Mouse (Mus musculus): Measurements from ENCODE around the gene Pla2g12b. TPM values are rescaled to one million over a fixed set of nuclear protein-coding genes. Genes with fewer than 3 reads are reported as not detected.

Gene Pla2g12b
- polyA plus RNA-seq, 1 experiment: not detected

DNA sequence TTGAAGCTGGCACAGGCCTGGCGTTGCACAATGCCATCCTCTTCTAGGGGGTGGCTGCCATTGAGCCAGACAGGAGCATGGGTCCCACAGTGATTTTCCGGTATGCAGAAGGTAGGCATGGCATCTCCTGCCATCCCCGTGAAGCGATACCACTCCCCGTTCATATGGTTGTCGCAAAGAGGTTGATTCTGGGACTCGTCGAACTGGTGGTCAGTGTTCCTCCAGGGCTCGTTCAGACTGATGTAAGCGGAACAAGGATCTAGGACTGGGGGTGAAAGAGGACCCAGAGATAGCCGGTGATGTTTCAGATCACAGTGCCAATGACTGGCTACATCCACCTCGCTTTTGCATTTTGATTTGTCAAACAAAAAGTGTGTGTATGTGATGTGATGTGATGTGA is 35.2 kb downstream of the Pla2g12b start:
- no peak for DNase-seq
- no peaks in the 10 kb centered on the region for H3K4me1 ChIP-seq (ENCODE audit: control insufficient read depth, insufficient read depth, low read length)
- no peak for TF ChIP-seq POLR2A (IDR thresholded peaks at IDR 0.05; ENCODE audit: borderline replicate concordance, insufficient read depth, low read length)
- TF ChIP-seq CTCF (IDR thresholded peaks at IDR 0.05; ENCODE audit: borderline replicate concordance, insufficient read depth, low read depth, low read length): no peak
- H3K27me3 ChIP-seq (ENCODE audit: control insufficient read depth, insufficient read depth, low read length): no peaks in the 10 kb centered on the region
- no peak overlapping the region for H3K4me3 ChIP-seq (replicated peaks; ENCODE audit: insufficient read depth, low read depth, low read length)
- WGBS: 94% methylated on average over 12 of the region's 12 CpGs
- no peak overlapping the region for H3K27ac ChIP-seq (ENCODE audit: insufficient read depth, low read length)

DNA sequence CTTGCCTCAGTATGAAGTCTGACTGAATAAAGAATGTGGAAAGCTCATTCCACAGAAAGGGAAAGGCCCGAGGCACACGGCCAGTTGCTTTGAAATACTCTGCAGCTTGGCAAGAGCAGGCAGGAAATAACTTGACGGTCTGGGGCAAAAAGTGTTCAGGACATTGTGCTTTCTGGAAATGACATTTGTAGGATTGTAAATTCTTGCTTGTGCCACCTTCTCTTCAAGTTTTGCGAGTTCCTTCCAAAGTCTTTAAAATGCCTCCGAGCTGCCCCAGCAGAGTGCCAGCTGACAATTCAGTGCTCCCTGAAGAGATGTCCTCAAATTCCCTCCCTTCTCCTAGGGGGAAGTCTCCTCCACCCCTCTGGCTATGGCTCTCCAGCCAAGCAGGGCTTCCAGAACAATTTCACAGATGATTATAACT is 36.1 kb downstream of the Pla2g12b start:
- TF ChIP-seq CTCF (IDR thresholded peaks at IDR 0.05; ENCODE audit: borderline replicate concordance, insufficient read depth, low read depth, low read length) (no peak), POLR2A (IDR thresholded peaks at IDR 0.05; ENCODE audit: borderline replicate concordance, insufficient read depth, low read length) (no peak)
- WGBS: 25% methylated on average over 5 of the region's 5 CpGs
- H3K27ac ChIP-seq (ENCODE audit: insufficient read depth, low read length): no peak overlapping the region
- H3K4me3 ChIP-seq (replicated peaks; ENCODE audit: insufficient read depth, low read depth, low read length): no peak overlapping the region
- peak in 1 of 2 experiments; percentile 15 for DNase-seq
- no peaks in the 10 kb centered on the region for H3K4me1 ChIP-seq (ENCODE audit: control insufficient read depth, insufficient read depth, low read length)
- no peaks in the 10 kb centered on the region for H3K27me3 ChIP-seq (ENCODE audit: control insufficient read depth, insufficient read depth, low read length)

DNA sequence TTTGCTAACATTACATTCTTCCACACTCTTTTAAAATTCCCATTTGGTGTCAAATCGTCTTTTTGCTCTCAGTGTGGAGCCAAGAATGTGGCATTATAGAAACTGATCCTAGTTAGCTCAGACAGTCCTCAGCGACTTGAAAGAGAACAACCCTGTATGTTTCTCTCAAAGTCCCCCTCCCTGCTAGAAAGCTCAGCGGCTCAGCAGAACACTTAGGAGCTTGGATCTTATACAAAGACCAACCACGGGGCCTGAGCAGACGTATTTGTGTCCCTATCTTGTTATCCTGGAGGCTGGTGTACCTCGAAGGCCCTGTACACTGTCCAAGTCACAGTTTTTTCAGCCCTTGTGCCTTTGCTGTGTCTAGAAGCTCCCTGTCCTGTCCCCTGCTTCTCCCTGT is 36.7 kb downstream of the Pla2g12b start:
- no peak for TF ChIP-seq CTCF (IDR thresholded peaks at IDR 0.05; ENCODE audit: borderline replicate concordance, insufficient read depth, low read depth, low read length)
- TF ChIP-seq POLR2A (IDR thresholded peaks at IDR 0.05; ENCODE audit: borderline replicate concordance, insufficient read depth, low read length): no peak
- Histone ChIP-seq H3K27me3 (ENCODE audit: control insufficient read depth, insufficient read depth, low read length) (no peaks in the 10 kb centered on the region), H3K27ac (ENCODE audit: insufficient read depth, low read length) (no peak overlapping the region), H3K4me1 (ENCODE audit: control insufficient read depth, insufficient read depth, low read length) (no peaks in the 10 kb centered on the region), H3K4me3 (replicated peaks; ENCODE audit: insufficient read depth, low read depth, low read length) (no peak overlapping the region)
- WGBS: 23% methylated on average over 6 of the region's 6 CpGs
- DNase-seq: no peak

DNA sequence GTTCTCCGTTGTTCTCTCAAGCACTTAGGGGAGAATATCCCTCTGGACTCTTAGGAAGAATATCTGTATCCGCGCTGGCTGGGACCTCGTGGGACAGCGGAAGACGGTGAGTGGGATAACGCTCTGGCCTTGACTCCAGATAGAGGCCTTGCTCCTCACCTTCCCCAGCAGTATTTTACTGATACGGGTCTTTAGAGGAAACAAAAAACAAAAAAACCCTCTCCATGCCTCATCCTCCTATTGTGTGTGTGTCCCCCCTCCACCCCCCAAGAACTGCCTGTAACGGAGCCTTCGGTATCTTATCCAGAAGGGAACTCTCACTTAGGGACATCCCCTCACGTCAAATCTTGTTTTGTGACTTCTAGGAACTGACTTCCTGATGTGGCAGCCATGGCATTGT is 38.3 kb downstream of the Pla2g12b start, which contains the start of gene Oit3:
TSS of gene Oit3 (minus strand) at position 44 of the 400 bp plus-strand sequence.
- DNase-seq: no peak
- WGBS: 90% methylated on average over 11 of the region's 11 CpGs
- no peaks in the 10 kb centered on the region for H3K27me3 ChIP-seq (ENCODE audit: control insufficient read depth, insufficient read depth, low read length)

DNA sequence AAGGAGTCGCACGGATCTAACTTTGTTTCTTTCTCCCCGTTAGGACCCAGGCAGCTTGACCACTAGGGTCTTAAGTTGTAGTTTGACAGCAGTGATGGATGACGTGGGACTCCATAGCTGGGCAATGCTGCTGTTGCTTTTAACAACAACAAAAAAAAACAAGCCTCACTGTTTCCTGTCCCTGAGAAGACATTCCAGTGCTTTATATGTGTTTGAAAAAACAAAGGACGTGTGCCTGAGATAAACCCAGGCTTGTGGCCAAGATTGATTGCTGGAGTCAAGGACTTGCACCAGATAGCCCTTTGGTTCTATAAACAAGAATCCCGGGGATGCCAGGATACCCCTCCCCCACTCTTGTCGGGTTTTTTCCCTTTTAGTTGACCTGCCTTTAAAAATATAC is 39.8 kb downstream of the Pla2g12b start:
- DNase-seq: no peak
- TF ChIP-seq POLR2A (IDR thresholded peaks at IDR 0.05; ENCODE audit: borderline replicate concordance, insufficient read depth, low read length) (no peak), CTCF (IDR thresholded peaks at IDR 0.05; ENCODE audit: borderline replicate concordance, insufficient read depth, low read depth, low read length) (no peak)
- H3K27me3 ChIP-seq (ENCODE audit: control insufficient read depth, insufficient read depth, low read length): no peaks in the 10 kb centered on the region
- 57% methylated on average over 7 of the region's 7 CpGs for WGBS
- no peaks in the 10 kb centered on the region for H3K4me1 ChIP-seq (ENCODE audit: control insufficient read depth, insufficient read depth, low read length)
- H3K4me3 ChIP-seq (replicated peaks; ENCODE audit: insufficient read depth, low read depth, low read length): no peak overlapping the region
- H3K27ac ChIP-seq (ENCODE audit: insufficient read depth, low read length): no peak overlapping the region

More for the DNA sequence above, 38.3 kb downstream of the Pla2g12b start, which contains the start of gene Oit3:
- H3K4me1 ChIP-seq (ENCODE audit: control insufficient read depth, insufficient read depth, low read length): no peaks in the 10 kb centered on the region
- no peak within 1 kb of the TSS for H3K4me3 ChIP-seq (replicated peaks; ENCODE audit: insufficient read depth, low read depth, low read length)
- no peak within 1 kb of the TSS for H3K27ac ChIP-seq (ENCODE audit: insufficient read depth, low read length)
- TF ChIP-seq POLR2A (IDR thresholded peaks at IDR 0.05; ENCODE audit: borderline replicate concordance, insufficient read depth, low read length): no peak
- TF ChIP-seq CTCF (IDR thresholded peaks at IDR 0.05; ENCODE audit: borderline replicate concordance, insufficient read depth, low read depth, low read length): no peak

DNA sequence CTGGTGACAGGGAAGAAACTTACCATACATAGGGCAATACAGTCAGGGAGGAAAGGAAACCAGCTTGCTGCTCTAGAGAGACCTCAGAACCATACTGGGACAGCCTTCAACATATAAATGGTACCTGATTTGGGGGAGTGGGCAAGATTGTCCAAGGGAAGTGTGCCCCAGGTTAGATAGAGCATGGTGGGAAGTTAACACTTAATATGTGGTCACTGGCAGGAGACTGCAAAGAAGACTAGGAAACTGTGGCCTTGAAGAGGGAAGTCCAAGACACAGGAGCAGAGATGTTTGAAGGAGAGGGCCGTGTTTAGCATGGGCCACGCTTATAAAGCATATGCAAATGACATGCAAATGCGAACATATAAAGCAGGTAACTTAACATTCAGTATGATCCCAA is 40.6 kb downstream of the Pla2g12b start:
- 58% methylated on average over 3 of the region's 3 CpGs for WGBS

DNA sequence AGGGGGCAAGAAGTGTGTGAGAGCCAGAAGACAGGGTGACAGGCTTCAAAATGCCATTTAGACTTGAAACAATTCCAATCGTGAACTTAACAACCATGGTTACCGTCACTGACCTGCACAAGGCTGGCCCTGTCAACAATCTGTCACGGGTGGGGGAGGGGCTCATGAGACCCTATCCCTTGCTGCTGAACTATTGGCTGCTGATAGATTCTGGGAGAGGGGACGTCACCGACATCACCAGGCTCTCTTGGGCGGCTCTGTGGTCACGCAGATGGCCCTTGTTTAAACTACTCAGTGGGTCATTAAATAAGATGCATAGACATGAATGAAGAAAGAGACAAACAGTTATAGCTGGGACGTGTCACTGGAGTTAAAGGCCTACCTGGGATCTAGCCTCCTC is 41.2 kb downstream of the Pla2g12b start:
- Histone ChIP-seq H3K27me3 (ENCODE audit: control insufficient read depth, insufficient read depth, low read length) (no peaks in the 10 kb centered on the region), H3K27ac (ENCODE audit: insufficient read depth, low read length) (no peak overlapping the region), H3K4me3 (replicated peaks; ENCODE audit: insufficient read depth, low read depth, low read length) (no peak overlapping the region), H3K4me1 (ENCODE audit: control insufficient read depth, insufficient read depth, low read length) (no peaks in the 10 kb centered on the region)
- WGBS: 21% methylated on average over 8 of the region's 8 CpGs
- no peak for DNase-seq
- no peak for TF ChIP-seq CTCF (IDR thresholded peaks at IDR 0.05; ENCODE audit: borderline replicate concordance, insufficient read depth, low read depth, low read length)
- TF ChIP-seq POLR2A (IDR thresholded peaks at IDR 0.05; ENCODE audit: borderline replicate concordance, insufficient read depth, low read length): no peak

More for the DNA sequence above, 40.6 kb downstream of the Pla2g12b start:
- TF ChIP-seq CTCF (IDR thresholded peaks at IDR 0.05; ENCODE audit: borderline replicate concordance, insufficient read depth, low read depth, low read length) (no peak), POLR2A (IDR thresholded peaks at IDR 0.05; ENCODE audit: borderline replicate concordance, insufficient read depth, low read length) (no peak)
- H3K4me3 ChIP-seq (replicated peaks; ENCODE audit: insufficient read depth, low read depth, low read length): no peak overlapping the region
- no peak overlapping the region for H3K27ac ChIP-seq (ENCODE audit: insufficient read depth, low read length)
- H3K4me1 ChIP-seq (ENCODE audit: control insufficient read depth, insufficient read depth, low read length): no peaks in the 10 kb centered on the region
- DNase-seq: no peak
- H3K27me3 ChIP-seq (ENCODE audit: control insufficient read depth, insufficient read depth, low read length): no peaks in the 10 kb centered on the region

DNA sequence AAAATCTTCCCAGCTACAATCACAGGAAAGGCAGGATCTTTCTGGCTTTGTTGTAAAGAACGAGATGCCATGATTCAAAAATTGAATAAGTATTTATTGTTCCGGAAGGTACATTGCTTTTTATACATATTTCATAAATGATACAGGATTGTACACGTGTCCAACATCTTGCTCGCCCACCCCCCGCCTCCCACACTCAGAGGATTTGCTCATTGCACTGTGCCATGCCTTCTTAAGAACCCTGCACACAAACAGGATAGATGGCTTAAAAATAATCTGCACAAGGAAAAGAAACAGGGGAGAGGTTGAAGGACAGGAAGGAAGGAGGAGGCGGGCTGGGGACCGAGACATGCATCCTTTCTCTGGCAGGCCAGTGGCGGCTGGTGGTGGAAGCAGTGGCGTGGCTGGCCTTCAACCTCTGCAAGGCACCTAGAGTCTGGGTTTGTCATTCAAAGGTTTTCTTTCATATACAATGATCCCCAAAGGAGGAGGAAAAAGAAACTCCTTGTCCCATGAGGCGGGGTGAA is 43.5 kb downstream of the Pla2g12b start:
- no peaks in the 10 kb centered on the region for H3K4me1 ChIP-seq (ENCODE audit: control insufficient read depth, insufficient read depth, low read length)
- no peak overlapping the region for H3K27ac ChIP-seq (ENCODE audit: insufficient read depth, low read length)
- H3K4me3 ChIP-seq (replicated peaks; ENCODE audit: insufficient read depth, low read depth, low read length): no peak overlapping the region
- DNase-seq: no peak
- WGBS: 90% methylated on average over 10 of the region's 10 CpGs
- TF ChIP-seq CTCF (IDR thresholded peaks at IDR 0.05; ENCODE audit: borderline replicate concordance, insufficient read depth, low read depth, low read length): no peak
- TF ChIP-seq POLR2A (IDR thresholded peaks at IDR 0.05; ENCODE audit: borderline replicate concordance, insufficient read depth, low read length): no peak
- H3K27me3 ChIP-seq (ENCODE audit: control insufficient read depth, insufficient read depth, low read length): no peaks in the 10 kb centered on the region
